Mouse (Mus musculus): Measurements from ENCODE around the gene Habp2. TPM values are rescaled to one million over a fixed set of nuclear protein-coding genes. Genes with fewer than 3 reads are reported as not detected.

Gene Habp2
- polyA plus RNA-seq, 1 experiment, result not detected

GRCm38 (mm10) chr19:56366625-56367024, 79.7 kb downstream of the Habp2 start:
- no peak overlapping the region for H3K9ac ChIP-seq (ENCODE audit: low read depth, poor library complexity, severe bottlenecking)
- H3K27ac ChIP-seq (ENCODE audit: insufficient read depth, low read length), result no peak overlapping the region
- H3K4me3 ChIP-seq (ENCODE audit: low read depth, low read length), result no peak overlapping the region
- no peaks in the 10 kb centered on the region for H3K36me3 ChIP-seq (ENCODE audit: control insufficient read depth, insufficient read depth, low read length, poor library complexity, severe bottlenecking)
- no peaks in the 10 kb centered on the region for H3K27me3 ChIP-seq (ENCODE audit: control insufficient read depth, insufficient read depth, low read length, poor library complexity, severe bottlenecking)
- no peaks in the 10 kb centered on the region; the same call in 1 of the 2 replicates for H3K9me3 ChIP-seq (replicated peaks; ENCODE audit: control insufficient read depth, insufficient read depth, low read length, poor library complexity, severe bottlenecking)
- no peaks in the 10 kb centered on the region for H3K4me1 ChIP-seq (ENCODE audit: control insufficient read depth, insufficient read depth, low read length)
- TF ChIP-seq POLR2A (IDR thresholded peaks at IDR 0.05; ENCODE audit: insufficient read depth, low read length), result no peak
- no peak for TF ChIP-seq CTCF (IDR thresholded peaks at IDR 0.05; ENCODE audit: low read depth, low read length)
- no peak for TF ChIP-seq EP300 (IDR thresholded peaks at IDR 0.05; ENCODE audit: insufficient read depth, low read depth, low read length)

- no peaks in the 10 kb centered on the region for H3K27me3 ChIP-seq (ENCODE audit: control insufficient read depth, insufficient read depth, low read length, poor library complexity, severe bottlenecking)
- no peak for TF ChIP-seq POLR2A (IDR thresholded peaks at IDR 0.05; ENCODE audit: insufficient read depth, low read length)
- no peak for TF ChIP-seq EP300 (IDR thresholded peaks at IDR 0.05; ENCODE audit: insufficient read depth, low read depth, low read length)
- no peak for TF ChIP-seq CTCF (IDR thresholded peaks at IDR 0.05; ENCODE audit: low read depth, low read length)
- no peak overlapping the region for H3K27ac ChIP-seq (ENCODE audit: insufficient read depth, low read length)
- H3K4me3 ChIP-seq (ENCODE audit: low read depth, low read length), result no peak overlapping the region
- no peaks in the 10 kb centered on the region for H3K9me3 ChIP-seq (replicated peaks; ENCODE audit: control insufficient read depth, insufficient read depth, low read length, poor library complexity, severe bottlenecking)
- H3K4me1 ChIP-seq (ENCODE audit: control insufficient read depth, insufficient read depth, low read length), result no peaks in the 10 kb centered on the region
- H3K36me3 ChIP-seq (ENCODE audit: control insufficient read depth, insufficient read depth, low read length, poor library complexity, severe bottlenecking), result no peaks in the 10 kb centered on the region
- no peak overlapping the region for H3K9ac ChIP-seq (ENCODE audit: low read depth, poor library complexity, severe bottlenecking)
Observed at GRCm38 (mm10) chr19:56367778-56368177, 80.8 kb downstream of the Habp2 start.

GRCm38 (mm10) chr19:56368912-56369311, 82.0 kb downstream of the Habp2 start:
- no peaks in the 10 kb centered on the region for H3K36me3 ChIP-seq (ENCODE audit: control insufficient read depth, insufficient read depth, low read length, poor library complexity, severe bottlenecking)
- H3K27ac ChIP-seq (ENCODE audit: insufficient read depth, low read length), result no peak overlapping the region
- no peak for TF ChIP-seq EP300 (IDR thresholded peaks at IDR 0.05; ENCODE audit: insufficient read depth, low read depth, low read length)
- TF ChIP-seq CTCF (IDR thresholded peaks at IDR 0.05; ENCODE audit: low read depth, low read length), result no peak
- no peak for TF ChIP-seq POLR2A (IDR thresholded peaks at IDR 0.05; ENCODE audit: insufficient read depth, low read length)
- H3K27me3 ChIP-seq (ENCODE audit: control insufficient read depth, insufficient read depth, low read length, poor library complexity, severe bottlenecking), result no peaks in the 10 kb centered on the region
- no peaks in the 10 kb centered on the region for H3K9me3 ChIP-seq (replicated peaks; ENCODE audit: control insufficient read depth, insufficient read depth, low read length, poor library complexity, severe bottlenecking)
- H3K9ac ChIP-seq (ENCODE audit: low read depth, poor library complexity, severe bottlenecking), result no peak overlapping the region
- H3K4me1 ChIP-seq (ENCODE audit: control insufficient read depth, insufficient read depth, low read length), result no peaks in the 10 kb centered on the region
- no peak overlapping the region for H3K4me3 ChIP-seq (ENCODE audit: low read depth, low read length)

Other genes starting within 250 kb of the Habp2 start
- not detected in 2 replicates for gene Nrap, start 102.9 kb downstream of the Habp2 start, polyA plus RNA-seq (2011; ENCODE audit: insufficient read depth, insufficient read length, low read depth, missing spikeins)
- 17.0 and 19.8 TPM in 2 replicates for gene Casp7, start 110.0 kb downstream of the Habp2 start, polyA plus RNA-seq (2011; ENCODE audit: insufficient read depth, insufficient read length, low read depth, missing spikeins)
- 0.33 TPM in 1 of 2 replicates, not detected in the other for gene Plekhs1, start 174.5 kb downstream of the Habp2 start, polyA plus RNA-seq (2011; ENCODE audit: insufficient read depth, insufficient read length, low read depth, missing spikeins)